Comparison of ENCODE assay signal across 20 mouse cellular contexts in genomic region chr2:11216421-11216820, GRCm38 (mm10). TPM values are rescaled to one million over a fixed set of nuclear protein-coding genes. Genes with fewer than 3 reads are reported as not detected.
A peak's percentile ranks its signal among the peaks of the same experiment; 100 is the strongest.
DNase-seq lines count a peak whose midpoint lies in the region; TF ChIP-seq lines count a peak whose summit lies in the region.
"Had no signal": no experiment of that assay in that cellular context is flagged by ENCODE, and none has a peak within 500 bp of the region (broad histone marks: within the 10 kb centered on the region; RNA-seq: fewer than 3 reads in every experiment).

No protein-coding gene starts in this region.

- no peak for DNase-seq in gastrocnemius, adult 2 months
- no peak for DNase-seq in gastrocnemius, adult 18-20 months (ENCODE audit: low spot score)
- DNase-seq in CD4-positive helper T cell, adult 2 months (ENCODE audit: low read depth, low spot score) = peak; percentile 67
- DNase-seq in T-cell, adult 2 months (ENCODE audit: low spot score) = peak; percentile 71
- DNase-seq in naive thymus-derived CD4-positive, alpha-beta T cell, adult 2 months (ENCODE audit: low read depth) = peak; percentile 79
- no peak for DNase-seq in adrenal gland, adult (ENCODE audit: inconsistent age in 2 of 2, low spot score in 1 of 2)
- no peak for DNase-seq in heart, postnatal 10 days
- DNase-seq: adrenal gland, adult 8-10 months; adrenal gland, postnatal 36 days; B cell, adult 2 months; cerebellum, adult 11 months; cerebellum, adult 9-11 months; cerebellum, postnatal 36 days; gastrocnemius, postnatal 25 days had no signal

- intact Hi-C loops in gastrocnemius, adult 2 months (cut with DNase I) = no loop called here
- intact Hi-C loops in heart, postnatal 10 days (cut with DNase I) = no loop called here

- TF ChIP-seq CTCF in gastrocnemius, adult 2 months (IDR thresholded peaks at IDR 0.05) = no peak

- H3K27ac ChIP-seq in gastrocnemius, adult 2 months = peak overlapping the region; percentile 68
- H3K27ac ChIP-seq: embryonic facial prominence, embryonic 13.5 days; forebrain, embryonic 12.5 days; heart, embryonic 13.5 days; hindbrain, embryonic 13.5 days; hindbrain, postnatal 0 days; intestine, embryonic 15.5 days had no signal

- H3K4me3 ChIP-seq in gastrocnemius, adult 2 months = no peak overlapping the region
- H3K4me3 ChIP-seq: embryonic facial prominence, embryonic 13.5 days; forebrain, embryonic 12.5 days; heart, embryonic 13.5 days; hindbrain, embryonic 13.5 days; intestine, embryonic 15.5 days had no signal

RNA-seq across cellular contexts. Expression of gene Prkcq, which starts 44.5 kb away (rescaled TPM):
- total RNA-seq in gastrocnemius, adult 2 months (2021) = 10 to 100 TPM; 75.5 to 85.1 TPM
- 10 to 100 TPM; 83.8 to 90.7 TPM for total RNA-seq in gastrocnemius, adult 18-20 months (2021)
- total RNA-seq in heart, postnatal 10 days (2021) = 1 to 10 TPM; 1.8 to 2.5 TPM

Comparison
In these comparisons a context has a peak if more than half of its experiments do, and no peak if none do; other contexts are left out.
1. DNase-seq: peak in CD4-positive helper T cell, adult 2 months (single experiment), T-cell, adult 2 months (single experiment) and naive thymus-derived CD4-positive, alpha-beta T cell, adult 2 months (single experiment); none in gastrocnemius, adult 2 months (single experiment), gastrocnemius, adult 18-20 months (single experiment), adrenal gland, adult (0 of 2) and heart, postnatal 10 days (0 of 2).
2. RNA of gene Prkcq, which starts 44.5 kb away (total RNA-seq): 83.8 to 90.7 TPM in gastrocnemius, adult 18-20 months and 75.5 to 85.1 TPM in gastrocnemius, adult 2 months; 1.8 to 2.5 TPM in heart, postnatal 10 days; every median in the first group is over 10 times any median in the second.